Mouse (Mus musculus): ENCODE results near the gene Tgm5.
A peak's percentile ranks its signal among the peaks of the same experiment; 100 is the strongest.
"Not testable (repeated sequence)": the region's sequence is repeated elsewhere in the genome, so short reads cannot be mapped to it uniquely, and the experiment has no call there.

Gene Tgm5

DNA sequence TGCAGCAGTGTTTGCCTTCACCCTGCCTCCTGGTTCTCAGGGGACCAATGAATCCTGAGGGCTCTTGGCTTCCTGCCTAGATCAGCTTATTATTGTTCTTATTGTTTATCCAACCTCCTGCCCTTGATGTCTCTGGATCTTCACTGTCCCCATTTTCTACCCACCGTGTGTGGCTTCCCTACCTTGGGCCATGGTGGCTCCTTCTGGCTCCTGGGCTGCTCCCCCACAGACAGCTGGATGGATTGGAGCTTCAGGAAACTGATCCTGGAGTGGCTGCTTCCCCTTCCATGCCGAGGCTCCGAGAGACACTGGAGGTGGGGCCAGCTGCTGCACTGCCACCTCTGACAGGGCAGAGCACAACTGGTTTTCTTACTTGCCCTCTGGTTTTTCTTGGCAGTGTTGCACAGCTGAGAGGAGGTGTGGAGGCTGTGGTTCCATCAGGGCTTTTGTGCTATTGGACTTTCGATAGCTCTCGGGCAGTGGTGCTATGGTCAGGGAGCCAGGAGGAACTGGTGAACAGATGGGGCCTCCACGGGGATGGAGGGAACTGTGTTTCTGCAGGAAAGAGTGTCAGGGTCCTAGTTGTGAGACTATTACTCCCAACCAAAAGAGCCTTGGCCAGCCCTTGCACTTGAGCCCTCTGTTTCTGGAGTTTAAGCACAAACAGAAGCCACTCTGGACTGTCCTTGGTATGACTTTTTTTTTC, at the start of gene Tgm5:
TSS of gene Tgm5 (minus strand) at position 362 of the 706 bp plus-strand sequence.
- DNase-seq (ENCODE audit: low read depth) = no peak

- DNase-seq (ENCODE audit: low read depth) = no peak
Measured at GRCm38 (mm10) chr2:121132822-121133221, 47.2 kb upstream of the Tgm5 start.

DNA sequence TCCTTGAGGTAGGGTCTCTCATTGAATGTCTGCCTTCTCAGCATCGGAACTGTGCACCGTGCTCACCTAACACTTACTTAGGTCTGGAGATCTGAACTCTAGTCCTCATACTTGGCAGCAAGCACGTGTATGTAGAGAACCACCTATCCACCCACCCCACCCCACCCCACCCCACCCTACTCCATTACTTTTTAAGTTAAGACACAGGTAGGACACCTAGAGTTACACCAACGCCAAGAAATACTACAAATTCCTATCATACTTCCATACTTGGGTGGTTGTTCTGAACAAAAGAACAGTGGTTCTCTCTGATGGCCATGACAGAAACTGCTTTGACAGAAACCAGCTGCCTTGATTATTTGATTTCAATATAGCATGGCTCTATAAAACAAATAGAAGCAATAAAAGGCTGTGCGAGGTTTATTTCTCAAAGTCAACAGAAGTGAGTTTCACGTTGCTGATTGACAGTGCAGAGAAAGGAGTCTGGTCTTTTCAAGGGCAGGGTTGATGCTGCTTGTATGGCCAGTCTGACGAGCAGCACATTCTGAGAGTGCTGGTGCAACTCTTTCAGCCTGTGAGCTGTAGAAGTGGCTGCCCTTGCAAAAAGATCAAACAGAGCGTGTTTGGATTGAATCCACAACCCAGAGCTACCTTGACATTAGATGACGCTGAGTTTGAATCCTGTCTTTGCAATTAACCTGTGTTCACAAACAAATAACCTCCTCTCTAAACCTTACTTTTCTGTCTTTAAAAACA, 43.4 kb upstream of the Tgm5 start:
- DNase-seq (ENCODE audit: low read depth) = no peak

DNA sequence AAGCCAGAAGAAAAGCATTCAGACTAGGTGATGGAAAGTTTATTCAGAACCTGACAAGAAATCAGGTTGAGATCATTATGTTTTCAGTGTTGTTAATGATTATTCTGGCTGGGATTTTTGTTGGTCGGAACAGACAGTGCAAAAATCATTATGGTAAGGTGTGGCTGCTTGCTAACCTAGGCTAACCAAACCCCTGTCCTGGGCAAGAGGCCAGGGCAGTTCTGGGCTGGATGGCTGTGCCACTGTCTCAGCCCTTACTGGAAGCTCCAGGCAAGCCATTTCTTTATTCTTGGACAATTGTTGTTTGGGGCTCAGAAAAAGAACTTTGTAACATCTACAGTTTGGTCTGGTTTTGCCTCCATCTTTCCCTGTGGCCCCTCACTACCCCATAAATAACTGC, 41.9 kb upstream of the Tgm5 start:
- DNase-seq (ENCODE audit: low read depth) = no peak

DNA sequence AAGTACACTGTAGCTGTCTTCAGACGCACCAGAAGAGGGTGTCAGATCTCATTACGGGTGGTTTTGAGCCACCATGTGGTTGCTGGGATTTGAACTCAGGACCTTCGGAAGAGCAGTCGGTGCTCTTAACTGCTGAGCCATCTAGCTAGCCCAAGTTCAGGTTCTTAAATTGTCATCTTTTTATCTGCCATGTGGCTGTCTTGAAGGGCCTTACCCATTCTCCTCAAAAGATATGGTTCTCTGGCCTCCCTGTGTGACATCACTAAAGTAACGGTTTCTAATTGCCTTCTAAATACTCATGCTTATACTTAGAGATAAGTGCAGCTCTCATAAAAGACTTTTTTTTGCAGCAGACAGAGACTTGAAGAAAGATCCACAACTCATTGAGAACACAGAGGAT, 40.7 kb upstream of the Tgm5 start:
- not testable (repeated sequence) for DNase-seq (ENCODE audit: low read depth)

GRCm38 (mm10) chr2:121119260-121119659, 33.6 kb upstream of the Tgm5 start:
- no peak for DNase-seq (ENCODE audit: low read depth)

DNA sequence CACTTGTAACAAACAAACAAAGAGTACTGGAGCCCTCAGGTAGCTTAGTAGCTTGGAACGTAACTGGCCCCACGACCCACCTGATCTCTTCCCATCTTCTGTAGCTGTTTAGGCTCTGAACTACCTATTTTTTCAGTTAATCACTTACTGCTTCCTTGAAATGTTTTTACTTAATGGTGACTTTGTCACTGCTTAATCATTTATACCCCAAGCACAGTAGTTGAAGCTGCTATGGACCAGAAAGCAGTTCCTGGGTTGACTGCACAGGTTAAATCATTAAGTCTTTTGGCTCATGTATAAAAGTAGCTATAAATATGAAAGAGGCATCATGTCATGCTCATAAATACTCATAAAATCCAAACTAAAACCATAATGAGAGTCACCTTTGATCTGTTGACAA, 29.8 kb upstream of the Tgm5 start:
- DNase-seq (ENCODE audit: low read depth) = no peak

DNA sequence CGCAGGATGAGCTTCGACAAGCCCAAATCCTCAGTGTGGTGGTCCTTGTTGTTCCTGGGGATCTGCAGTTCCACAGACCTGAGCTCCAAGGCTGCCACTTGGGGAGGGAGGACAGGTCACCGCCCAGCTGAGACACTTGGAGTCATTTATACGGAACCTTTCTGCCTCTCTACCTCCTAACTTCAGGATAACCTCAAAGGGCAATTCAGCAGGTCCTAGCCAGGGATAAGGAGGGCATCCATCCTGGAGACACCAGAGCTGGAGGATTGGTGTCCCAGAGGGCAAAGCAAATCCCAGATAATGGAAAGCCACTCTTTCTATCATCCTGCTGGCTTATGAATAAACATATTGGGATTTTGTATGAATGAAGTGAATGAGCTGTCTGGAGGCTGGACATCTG, 24.1 kb upstream of the Tgm5 start, which contains the start of gene Tgm7:
TSS of gene Tgm7 (minus strand) at position 101 of the 400 bp plus-strand sequence.
- no peak for DNase-seq (ENCODE audit: low read depth)

- no peak for DNase-seq (ENCODE audit: low read depth)
Measured at GRCm38 (mm10) chr2:121105940-121106339, 20.3 kb upstream of the Tgm5 start.

GRCm38 (mm10) chr2:121102051-121102450, 16.4 kb upstream of the Tgm5 start:
- peak; percentile 70 for DNase-seq (ENCODE audit: low read depth)

DNA sequence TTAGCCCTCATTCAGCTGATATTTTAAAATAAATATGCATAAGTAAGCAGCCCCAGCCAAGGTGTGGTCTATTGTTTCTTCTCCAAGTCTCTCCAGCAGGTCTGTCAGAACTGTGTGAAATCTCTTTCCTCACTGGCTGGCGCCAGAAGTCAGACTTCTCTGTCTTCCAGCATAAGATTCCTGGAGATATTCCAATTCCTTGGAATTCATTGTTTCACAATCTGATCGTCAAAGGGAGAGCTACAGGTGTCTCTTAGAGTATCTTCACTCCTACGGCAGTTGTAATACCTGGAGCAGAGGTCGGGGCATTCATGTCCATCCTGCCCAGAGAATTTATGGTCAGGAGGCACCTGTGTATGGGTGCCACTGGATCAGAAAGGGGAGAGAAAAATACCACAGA, 4.1 kb upstream of the Tgm5 start:
- no peak for DNase-seq (ENCODE audit: low read depth)

DNA sequence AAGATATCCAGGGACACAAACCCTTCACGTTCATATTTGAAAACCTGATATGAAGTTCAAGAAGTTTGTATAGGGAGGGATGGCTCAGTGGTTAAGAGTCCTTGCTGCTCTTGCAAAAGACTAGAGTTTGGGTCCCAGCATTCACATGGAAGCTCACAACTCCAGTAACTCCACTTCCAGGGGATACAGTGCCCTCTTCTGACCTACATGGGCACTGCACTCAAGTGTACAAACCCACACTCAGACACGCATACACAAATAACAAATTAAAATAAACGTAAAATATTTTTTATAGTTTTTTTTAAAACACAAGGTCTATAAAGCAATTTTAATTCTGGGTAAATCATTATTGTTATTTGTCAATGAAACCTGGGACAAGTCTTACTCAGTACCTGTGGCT, 2.9 kb upstream of the Tgm5 start:
- no peak for DNase-seq (ENCODE audit: low read depth)

GRCm38 (mm10) chr2:121082626-121083025, 3.0 kb downstream of the Tgm5 start:
- DNase-seq (ENCODE audit: low read depth) = no peak

GRCm38 (mm10) chr2:121074747-121075146, 10.9 kb downstream of the Tgm5 start:
- DNase-seq (ENCODE audit: low read depth) = no peak

- peak; percentile 43 for DNase-seq (ENCODE audit: low read depth)
Measured at GRCm38 (mm10) chr2:121071871-121072270, 13.8 kb downstream of the Tgm5 start.

DNA sequence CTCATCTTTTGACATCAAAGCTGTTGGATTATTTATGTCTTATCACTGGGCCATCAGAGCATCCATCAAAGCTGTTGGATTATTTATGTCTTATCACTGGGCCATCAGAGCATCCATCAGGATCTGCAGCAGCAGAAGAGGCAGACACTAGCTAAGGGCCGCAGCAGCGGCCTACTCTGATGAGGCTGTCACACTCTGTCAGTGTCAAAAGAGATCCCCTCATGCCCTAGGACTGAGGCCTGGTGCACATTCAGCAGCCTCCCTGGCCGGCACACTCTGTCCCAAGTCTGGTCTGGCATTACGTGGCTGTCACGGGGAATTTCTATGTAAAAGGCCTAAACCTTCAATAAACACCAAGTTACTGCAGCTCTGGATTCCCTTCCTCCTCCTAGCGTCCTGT, 16.1 kb downstream of the Tgm5 start:
- no peak for DNase-seq (ENCODE audit: low read depth)

- no peak for DNase-seq (ENCODE audit: low read depth)
Measured at GRCm38 (mm10) chr2:121067116-121067515, 18.5 kb downstream of the Tgm5 start.

GRCm38 (mm10) chr2:121061315-121061714, 24.3 kb downstream of the Tgm5 start:
- DNase-seq (ENCODE audit: low read depth) = no peak

DNA sequence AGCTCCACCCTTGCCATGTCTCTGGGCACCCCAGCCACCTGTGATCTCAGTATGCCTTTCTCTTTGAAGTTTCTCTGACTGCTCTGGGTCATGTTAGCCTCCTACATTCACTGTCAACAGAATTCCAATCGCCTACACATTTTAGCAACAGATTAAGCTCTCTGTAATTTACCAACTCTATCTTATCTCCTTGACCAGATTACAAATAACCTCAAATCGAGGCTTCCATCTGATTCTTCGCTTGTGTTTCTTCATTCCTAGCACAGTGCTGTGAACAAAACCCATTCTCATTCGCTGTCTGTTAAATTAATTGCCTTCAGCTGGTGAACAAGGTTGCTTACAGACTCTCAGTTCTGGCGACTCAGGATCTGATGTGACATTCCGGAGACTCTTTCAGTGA, 27.6 kb downstream of the Tgm5 start:
- DNase-seq (ENCODE audit: low read depth) = no peak

GRCm38 (mm10) chr2:121055915-121056314, 29.7 kb downstream of the Tgm5 start:
- DNase-seq (ENCODE audit: low read depth) = no peak

DNA sequence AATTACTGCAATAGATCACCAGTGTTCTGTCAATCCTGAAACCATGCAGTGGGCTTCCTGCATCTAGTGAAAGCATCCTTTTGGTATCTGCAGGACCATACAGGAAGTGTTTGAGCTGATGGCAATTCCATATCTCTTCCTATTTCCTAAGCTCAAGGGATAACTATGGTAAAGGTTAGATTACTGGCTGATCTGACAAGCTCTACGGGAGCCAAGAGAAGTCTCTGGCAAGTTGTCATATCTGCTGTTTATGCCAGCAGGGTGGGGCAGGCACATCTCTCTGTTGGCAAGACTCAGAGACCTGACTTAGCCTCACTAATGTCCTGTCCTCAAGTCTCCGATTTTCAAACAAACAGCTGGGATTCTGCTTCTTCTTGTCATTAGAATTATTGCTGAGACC, 31.6 kb downstream of the Tgm5 start:
- DNase-seq (ENCODE audit: low read depth) = no peak

DNA sequence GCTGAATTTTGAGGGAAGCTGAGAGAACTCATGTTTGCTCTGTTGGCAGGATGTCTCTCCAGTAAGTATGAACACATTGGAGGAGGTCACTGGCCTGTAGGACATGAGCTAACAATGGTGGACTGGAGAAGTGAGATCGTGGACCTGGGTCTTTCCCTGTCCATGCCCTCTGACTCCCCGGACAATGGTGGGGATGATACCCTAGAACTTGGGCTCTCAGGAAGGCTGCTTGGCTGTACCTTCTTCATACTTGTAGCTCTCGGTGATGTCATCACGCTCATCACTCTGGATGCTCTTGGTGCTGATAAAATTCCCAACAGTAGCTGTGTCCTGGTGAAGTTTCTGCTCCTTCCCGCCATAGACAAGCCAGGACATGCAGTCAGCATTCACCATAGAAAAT, 33.5 kb downstream of the Tgm5 start:
- no peak for DNase-seq (ENCODE audit: low read depth)

- no peak for DNase-seq (ENCODE audit: low read depth)
Measured at GRCm38 (mm10) chr2:121045653-121046052, 40.0 kb downstream of the Tgm5 start.

DNA sequence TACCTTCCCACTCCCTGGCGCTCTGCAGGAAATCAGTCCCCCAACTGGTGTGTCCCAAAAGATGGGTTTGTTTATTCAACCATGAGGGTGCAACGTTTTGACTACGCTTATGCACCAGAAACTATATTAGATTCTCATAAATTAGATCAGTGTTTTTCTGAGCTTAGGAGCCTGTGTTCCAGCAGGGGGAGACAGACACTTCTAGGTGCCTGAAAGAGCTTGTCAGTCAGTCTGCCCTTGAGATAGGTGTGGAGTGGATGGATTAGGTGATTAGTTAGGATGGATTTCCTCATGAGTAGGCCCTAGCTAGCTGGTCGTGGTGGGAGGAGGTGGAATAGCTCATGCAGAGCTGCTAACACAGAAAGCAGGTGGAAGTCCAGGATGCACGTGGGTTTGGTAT, 44.5 kb downstream of the Tgm5 start:
- no peak for DNase-seq (ENCODE audit: low read depth)
